Mouse (Mus musculus) testis, postnatal 14 days (tissue): ENCODE data around the gene Tmem121b.
A peak's percentile ranks its signal among the peaks of the same experiment; 100 is the strongest.

Source experiments
- DNase-seq: peaks from one replicate; pipeline ENCODE4 v3.0.0; 2021; ENCODE audit warnings: low spot score

Gene Tmem121b

DNA sequence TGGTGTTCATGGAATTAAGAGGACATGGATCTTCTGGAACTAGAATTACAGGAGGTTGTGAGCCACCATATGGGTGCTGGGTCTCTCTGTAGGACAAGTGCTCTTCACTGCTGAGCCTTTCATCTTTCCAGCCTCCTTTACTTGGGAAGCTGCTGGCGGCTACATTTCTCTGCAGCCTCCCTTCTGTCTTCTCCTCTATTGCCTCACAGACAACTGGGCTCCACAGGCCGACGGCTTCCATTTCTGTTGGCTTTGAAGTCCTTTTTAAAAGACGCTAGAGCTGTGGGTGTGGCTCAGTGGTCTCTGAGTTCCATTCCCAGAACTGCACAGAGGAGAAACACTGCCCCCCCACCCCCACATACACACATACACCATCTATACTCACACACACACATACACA is 28.2 kb downstream of the Tmem121b start:
- no peak for DNase-seq

DNA sequence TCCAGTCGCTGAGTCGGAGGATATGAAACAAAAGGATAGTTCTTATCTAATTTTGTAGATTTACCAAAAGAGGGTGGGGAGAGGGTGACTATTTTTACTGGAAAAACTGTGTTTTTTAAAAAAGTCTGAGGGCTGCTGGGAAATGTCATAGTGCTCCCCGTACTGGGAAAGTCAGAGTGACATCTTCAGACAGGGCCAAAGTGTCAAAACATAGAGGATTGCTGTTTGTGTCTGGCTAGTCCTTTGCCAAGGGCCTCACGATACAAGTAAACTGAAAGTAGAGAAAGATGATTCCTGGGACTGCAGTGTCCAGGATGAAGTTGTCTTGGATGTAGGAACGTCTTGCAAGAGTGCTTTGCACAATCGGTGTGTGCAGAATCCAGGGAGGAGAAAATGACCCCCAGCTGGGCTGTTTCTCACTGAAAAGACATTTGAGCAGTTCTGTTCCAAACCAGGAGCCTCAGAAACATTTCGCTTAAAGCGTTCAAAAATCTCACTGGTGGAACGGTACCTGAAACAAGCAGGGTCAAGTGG is 29.1 kb downstream of the Tmem121b start:
- no peak for DNase-seq

DNA sequence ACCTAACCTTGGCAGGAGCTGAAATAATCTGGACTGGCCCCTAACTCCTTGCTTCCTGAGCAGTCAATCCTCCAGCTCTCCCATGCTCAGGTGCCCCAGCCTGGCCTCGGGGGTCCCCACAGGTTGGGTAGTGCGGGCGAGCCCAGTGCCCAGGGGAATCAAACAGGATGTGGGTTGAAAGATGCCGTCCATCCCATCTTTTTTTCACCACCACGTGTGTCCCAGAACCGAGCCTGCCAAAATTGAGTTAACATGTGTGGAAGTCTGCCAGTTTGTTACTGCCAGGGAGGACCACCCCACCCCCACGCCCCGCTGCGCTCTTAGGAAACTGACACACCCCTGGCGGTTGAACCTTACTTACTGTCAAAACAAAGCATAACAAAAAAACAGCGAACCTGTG is 29.7 kb downstream of the Tmem121b start:
- no peak for DNase-seq

DNA sequence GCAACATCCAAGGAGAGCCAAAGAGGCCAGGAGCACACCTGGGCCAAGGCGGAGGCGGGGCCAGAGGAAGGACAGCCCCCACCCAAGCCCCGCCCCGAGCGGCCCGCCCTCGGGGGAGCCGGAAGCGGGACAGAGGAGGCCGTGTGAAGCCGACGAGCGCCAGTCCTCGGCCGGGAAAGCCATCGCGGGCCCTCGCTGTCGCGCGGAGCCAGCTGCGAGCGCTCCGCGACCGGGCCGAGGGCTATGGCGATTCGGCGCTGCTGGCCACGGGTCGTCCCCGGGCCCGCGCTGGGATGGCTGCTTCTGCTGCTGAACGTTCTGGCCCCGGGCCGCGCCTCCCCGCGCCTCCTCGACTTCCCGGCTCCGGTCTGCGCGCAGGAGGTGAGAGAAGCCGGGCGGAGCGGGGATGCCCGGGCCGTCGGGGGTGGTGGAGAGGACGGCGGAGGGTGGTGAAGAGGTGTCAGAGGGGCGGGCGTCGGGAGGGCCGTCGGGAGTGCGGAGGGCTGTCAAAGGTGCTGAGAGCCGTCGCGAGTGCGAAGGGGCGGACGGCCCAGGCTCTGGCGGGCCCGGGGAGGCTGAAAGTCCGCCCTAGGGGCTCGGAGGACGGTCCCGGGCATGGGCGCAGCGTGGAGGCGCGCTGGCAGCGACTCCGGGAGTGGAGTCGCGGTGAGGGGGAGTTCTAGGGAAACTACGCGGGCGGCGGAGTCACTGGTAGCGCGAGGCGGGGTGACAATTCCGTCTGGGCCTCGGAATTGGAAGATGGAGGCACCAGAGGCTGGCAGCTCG is 30.3 kb downstream of the Tmem121b start, which contains the start of gene Il17ra:
TSS of gene Il17ra (plus strand) at position 162 of the 786 bp plus-strand sequence.
- peak; percentile 87 for DNase-seq

DNA sequence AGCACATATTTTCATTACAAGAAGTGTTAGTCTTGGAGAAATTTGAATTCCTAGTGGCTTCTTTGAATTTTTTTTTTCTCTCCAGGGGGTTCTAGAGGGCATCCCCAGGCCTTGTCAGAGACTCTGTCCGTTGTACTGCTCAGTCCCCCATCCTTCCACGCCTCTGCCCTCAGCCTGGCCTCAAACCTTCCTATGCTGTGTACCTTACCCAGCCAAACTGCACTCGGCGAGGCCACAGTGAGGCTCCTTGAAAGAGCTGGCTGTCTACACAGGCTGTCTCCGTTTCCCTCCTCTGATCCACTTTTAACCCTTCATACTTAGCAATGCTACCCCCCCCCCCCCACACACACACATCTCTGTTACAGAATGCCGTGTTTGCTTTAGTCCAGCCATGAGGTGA is 31.4 kb downstream of the Tmem121b start:
- no peak for DNase-seq

DNA sequence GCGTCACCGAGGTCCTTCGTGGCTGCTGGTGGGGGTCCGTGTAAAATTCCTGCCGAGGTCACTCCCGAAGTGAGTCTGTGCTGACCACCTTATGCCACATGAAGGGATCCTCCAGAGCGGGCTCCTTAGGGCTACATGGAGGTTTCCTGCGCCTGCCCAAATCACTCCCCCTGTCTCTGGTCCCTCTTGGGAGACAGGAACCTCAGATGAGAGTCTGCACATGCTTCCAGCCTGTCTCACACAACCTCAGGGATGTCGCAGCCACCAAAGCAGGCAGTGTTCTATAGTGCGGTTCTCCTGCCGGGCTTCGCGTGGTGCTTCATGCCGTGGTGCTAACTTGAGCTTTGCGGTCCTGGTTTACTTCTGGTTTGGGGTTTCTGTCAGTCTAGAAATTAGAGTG is 32.4 kb downstream of the Tmem121b start:
- no peak for DNase-seq

DNA sequence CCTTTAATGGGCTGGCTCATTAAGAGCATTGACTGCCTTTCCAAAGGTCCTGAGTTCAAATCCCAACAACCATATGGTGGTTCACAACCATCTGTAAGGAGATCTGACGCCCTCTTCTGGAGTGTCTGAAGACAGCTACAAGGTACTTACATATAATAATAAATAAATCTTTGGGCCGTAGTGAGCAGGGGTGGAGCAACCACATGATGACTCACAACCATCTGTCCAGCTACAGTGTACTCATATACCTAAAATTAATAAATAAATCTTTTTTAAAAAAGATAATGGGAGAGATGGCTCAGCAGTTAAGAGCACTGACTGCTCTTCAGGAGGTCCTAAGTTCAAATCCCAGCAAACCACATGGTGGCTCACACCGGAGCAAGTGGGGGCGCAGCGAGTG is 35.9 kb downstream of the Tmem121b start:
- no peak for DNase-seq

DNA sequence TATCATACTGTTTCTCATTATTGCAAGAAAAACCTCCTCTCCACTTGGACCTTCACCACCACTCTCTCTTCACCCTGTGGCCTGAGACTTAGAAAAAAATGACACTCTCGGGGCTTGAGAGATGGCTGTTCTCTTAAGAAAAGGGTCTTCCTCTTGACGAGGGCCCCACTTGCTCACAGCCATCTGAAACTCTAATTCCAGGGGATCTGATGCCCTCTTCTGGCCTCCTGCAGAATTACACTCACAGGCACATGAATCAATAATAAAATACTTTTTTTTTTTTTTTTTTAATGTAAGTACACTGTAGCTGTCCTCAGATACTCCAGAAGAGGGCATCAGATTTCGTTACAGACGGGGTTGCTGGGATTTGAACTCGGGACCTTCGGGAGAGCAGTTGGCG is 36.5 kb downstream of the Tmem121b start:
- no peak for DNase-seq

DNA sequence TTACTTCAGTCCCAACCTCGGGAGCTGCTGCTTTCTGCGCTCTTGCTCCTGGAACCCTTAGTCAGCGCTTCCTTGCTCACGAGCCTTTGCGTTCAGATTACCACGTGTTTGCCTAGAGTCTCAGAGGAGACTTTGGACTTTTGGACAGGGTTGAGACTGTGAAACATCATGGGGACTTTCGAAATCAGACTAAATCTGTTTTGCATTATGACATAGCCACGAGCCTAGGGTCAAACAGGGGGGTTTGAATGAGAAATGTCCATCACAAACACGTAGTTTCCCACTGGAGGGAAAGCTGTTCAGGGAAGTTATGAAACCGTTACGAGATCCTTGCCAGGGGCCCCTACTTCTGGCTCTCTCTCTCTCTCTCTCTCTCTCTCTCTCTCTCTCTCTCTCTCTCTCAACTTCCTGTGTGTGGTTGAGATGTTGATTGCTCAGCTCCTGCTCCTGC is 39.0 kb downstream of the Tmem121b start:
- no peak for DNase-seq

DNA sequence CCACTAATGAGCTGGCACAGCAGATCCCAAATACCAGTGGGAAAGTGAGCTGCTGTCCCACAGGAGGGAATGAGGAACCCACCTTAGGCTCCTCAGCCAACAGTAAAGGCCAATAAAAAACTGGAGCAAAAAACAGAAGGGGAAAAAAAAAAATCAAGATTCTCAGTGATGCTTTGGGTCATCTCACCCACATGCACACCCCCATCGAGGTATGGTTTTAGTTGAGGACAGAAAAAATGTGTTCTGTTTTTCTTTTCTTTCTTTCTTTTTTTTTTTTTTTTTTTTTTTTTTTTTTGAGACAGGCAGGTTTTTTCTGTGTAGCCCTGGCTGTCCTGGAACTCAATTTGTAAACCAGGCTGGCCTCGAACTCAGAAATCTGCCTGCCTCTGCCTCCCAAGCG is 40.1 kb downstream of the Tmem121b start:
- DNase-seq, result no peak

DNA sequence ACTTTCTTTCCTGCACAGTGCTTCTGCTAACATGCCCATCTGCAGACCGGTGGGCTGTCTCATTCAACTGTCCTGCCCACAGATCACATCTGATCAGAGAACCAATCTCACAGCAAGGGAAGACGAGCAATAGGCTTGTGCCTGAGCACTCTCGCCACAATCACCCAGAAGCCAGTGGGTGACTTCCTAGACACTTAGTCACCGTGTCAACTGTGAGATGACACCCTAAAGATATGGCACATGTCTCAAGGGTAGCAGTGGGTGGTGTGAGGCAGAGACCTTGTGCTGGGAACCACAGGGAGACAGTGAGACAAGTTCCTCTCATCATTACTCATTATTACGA is 40.5 kb downstream of the Tmem121b start:
- DNase-seq, result no peak

DNA sequence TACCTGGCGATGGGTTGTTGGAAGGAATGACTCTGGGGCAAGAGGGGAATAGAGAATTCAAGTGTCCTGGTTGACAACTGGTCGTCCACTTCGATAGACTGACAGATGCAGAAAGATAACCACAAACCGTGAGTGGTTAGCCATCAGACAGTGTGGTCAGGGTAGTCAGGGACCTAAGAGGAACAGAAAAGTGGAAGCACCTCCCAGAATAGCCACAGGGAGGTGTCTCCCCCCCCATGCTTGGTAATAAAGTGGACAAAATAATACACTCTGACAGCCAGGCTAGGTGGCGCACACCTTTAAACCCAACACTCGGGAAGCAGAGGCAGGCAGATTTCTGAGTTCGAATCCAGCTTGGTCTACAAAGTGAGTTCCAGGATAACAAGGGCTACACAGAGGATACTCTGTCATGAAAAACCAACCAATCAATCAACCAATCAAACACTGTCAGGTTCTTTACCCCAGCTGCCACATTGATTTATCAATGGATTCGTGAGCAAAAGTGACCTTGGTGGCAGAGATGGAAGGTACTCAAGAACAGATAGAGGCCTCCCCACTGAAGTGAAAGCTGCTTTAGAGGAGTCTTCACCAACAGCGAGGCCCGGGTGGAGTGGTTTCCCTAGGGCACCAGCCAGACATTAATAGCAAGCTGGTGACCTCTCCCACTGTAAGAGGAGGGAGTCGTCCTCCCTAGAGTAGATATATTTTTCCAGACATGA is 41.1 kb downstream of the Tmem121b start:
- no peak for DNase-seq

DNA sequence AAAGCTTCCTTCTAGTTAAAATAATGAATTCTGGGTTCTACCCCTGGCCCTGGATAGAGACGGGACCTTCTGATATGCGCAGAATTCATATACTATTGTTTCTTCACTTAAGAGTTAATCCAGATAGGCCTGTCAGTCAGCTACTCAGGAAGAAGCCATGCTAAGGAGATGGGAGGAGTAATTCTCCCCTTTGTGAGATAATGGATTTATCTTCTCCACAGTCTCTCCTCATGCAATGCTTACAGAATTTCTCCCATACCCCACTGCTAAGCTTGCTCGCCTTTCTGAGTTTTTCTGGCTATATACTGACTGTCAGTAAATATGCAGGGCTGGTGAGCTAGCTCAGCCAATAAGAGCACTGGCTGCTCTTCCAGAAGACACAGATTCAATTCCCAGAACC is 43.4 kb downstream of the Tmem121b start:
- no peak for DNase-seq

DNA sequence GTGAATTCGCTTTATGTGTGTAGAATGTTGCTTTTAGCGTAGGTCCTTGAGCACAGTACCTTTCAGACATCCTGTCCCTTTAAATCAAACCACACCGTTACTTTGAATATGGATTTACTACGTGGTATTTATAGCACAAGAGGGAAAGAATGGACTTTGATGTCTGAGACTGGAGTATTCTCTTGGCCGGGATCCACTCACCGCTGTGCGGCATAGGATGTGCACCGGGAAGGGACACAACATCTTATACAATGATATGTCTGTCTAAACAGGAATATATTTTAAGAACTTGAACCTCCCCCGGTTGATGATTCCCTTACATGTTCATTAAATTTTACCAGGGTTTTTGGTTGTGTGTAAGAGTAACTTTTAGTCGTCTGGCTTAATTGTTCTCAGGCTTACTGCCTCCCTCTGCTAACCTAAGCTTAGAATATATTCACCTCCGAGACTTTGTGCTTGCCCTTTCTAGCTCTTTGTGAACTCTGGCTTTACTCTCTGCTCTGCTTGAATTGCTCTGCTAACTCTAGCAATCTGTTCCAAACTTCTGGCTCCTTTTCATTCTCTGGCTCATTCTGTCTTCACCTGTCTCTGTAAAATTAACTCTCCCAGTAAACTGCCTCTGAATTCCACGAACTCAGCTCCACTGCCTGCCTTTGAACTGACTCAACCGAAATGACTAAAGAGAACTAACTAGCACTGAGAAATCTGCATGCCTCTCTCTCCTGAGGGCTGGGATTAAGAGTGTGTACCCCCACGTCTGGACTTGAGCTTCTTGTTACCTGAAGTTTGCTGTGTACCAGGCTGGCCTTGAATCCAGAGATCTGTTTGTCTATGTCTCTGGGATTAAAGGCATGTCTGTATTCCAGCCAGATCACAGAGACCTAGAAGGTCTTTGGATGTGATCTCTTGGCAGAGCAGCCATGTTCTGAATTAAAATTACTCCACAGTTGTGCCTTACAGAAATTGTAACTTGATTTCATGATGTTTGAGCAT is 49.9 kb downstream of the Tmem121b start:
- DNase-seq, result no peak

DNA sequence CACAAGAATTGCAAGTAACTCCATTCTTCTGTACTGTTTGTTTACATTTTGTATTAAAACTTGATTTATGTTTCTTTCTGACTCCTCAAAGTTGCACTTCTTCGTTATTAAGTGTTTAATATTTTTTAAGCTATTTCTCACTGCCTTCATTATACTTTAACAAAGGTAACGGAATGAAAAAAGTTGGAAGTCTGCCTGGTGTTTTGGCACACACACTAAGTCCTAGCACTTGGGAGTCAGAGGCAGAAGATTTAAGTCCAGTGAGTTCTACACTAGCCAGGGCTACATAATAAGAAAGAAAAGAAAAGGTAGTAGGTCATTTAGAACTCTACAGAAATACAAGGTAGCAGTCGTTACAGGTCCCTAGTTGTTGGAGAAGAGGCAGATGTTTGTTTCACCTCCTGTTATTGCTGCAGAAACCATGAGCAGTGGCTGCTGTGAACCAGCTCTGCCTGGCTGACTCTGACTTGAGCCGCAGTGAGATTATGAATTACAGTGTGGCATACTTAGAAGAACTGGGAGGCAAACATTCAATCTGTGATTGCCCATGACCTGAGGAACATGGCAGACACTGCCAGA is 51.3 kb downstream of the Tmem121b start:
- DNase-seq, result no peak
